Mouse (Mus musculus): ENCODE measurements around the gene Mpi. TPM values are rescaled to one million over a fixed set of nuclear protein-coding genes. Genes with fewer than 3 reads are reported as not detected.

Gene Mpi
- polyA plus RNA-seq, 1 experiment from 2014 or later, result 81.7 TPM

DNA sequence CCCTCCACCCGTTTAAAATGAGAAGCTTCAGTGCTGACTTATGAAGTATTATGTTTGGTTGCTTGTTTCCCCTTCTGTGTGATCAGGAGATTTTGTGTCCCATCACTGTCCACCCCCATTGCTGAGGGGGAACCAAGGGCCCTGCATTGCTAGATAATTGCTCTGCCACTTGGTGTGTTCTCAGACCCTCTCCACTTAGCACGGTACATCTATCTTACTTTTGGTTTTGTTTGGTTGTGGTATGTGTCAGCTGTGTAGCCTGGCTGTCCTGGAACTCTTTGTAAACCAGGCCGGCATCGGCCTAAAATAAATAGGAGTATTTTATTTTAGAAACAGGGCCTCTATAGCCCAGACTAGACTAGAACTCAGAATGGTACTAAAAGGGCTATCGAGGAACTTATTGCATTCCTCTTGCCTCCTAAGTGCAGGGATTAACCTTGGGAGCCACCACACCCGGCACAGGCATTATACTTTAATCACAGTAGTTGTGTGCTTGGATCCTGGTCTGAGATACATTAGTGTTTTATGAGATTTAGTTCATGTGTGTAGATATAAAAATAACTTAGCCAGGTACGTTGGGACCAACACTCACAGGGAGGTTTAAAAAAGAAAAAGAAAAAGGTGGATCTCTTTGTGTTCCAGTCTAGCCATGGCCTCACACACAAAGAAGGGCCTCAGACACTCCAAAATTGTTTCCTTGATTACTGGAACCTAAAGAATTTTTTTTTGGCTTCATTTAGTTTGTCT is 30.3 kb downstream of the Mpi start:
- Histone ChIP-seq H3K36me3 (no peaks in the 10 kb centered on the region), H3K4me1 (peaks cover 43% of the 10 kb centered on the region), H3K27me3 (replicated peaks) (no peaks in the 10 kb centered on the region), H3K9me3 (replicated peaks) (no peaks in the 10 kb centered on the region), H3K9ac (replicated peaks) (peak overlapping the region; percentile 96), H3K4me3 (replicated peaks) (peak overlapping the region; percentile 95), H3K27ac (replicated peaks) (peak overlapping the region; percentile 94), H3K4me2 (peak overlapping the region; percentile 75)
- ATAC-seq (ENCODE audit: low FRiP score), result no peak
- 23% methylated on average over 7 of the region's 7 CpGs for WGBS

GRCm38 (mm10) chr9:57521056-57521911 is 31.3 kb downstream of the Mpi start, which contains the start of gene Cox5a:
TSS of gene Cox5a (plus strand) at chr9:57521274.
- Histone ChIP-seq H3K27ac (replicated peaks) (peak within 1 kb of the TSS; percentile 94), H3K4me3 (replicated peaks) (peak within 1 kb of the TSS; percentile 95), H3K9me3 (replicated peaks) (no peaks in the 10 kb centered on the region), H3K36me3 (no peaks in the 10 kb centered on the region), H3K4me1 (peaks cover 43% of the 10 kb centered on the region), H3K9ac (replicated peaks) (peak within 1 kb of the TSS; percentile 96), H3K4me2 (peak within 1 kb of the TSS; percentile 75), H3K27me3 (replicated peaks) (no peaks in the 10 kb centered on the region)
- WGBS, result under 1% methylated on average over 95 of the region's 95 CpGs
- ATAC-seq (ENCODE audit: low FRiP score), result peak; percentile 94

DNA sequence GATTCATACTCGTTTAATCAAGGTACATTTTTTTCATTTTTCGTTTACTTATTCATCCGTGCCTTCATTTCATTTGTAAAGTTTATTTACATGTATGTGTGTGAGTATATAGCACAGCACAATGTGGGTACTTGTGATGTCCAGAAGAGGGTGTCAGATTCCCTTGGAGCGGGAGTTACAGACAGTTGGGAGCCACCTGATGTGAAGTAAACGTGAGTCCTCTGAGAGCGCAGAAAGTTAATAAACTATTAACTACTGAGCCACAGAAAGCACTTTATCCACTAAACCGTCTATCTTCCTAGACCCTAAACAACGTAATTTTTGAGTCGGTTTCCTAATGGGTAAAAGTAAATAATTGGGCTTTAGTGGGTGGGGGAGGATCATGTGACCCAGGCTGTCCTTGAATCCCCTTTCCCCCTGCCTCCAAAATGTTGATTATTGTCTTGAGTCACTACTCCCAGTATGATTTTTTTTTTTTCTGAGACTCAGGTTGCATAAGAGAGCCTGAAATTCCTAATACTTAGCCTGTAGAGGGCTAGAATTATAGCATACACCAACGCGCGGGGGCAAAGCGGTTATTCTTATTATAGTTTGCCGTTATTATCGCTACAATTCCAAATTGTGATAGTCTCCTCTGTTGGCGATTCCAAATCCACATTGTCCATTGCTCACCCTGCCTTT is 32.0 kb downstream of the Mpi start:
- peak overlapping the region; percentile 95 for H3K4me3 ChIP-seq (replicated peaks)
- WGBS, result 25% methylated on average over 16 of the region's 16 CpGs
- peak; percentile 49 for ATAC-seq (ENCODE audit: low FRiP score)
- peak overlapping the region; percentile 94 for H3K27ac ChIP-seq (replicated peaks)
- no peaks in the 10 kb centered on the region for H3K27me3 ChIP-seq (replicated peaks)
- no peaks in the 10 kb centered on the region for H3K9me3 ChIP-seq (replicated peaks)
- peaks cover 39% of the 10 kb centered on the region for H3K4me1 ChIP-seq
- peak overlapping the region; percentile 75 for H3K4me2 ChIP-seq
- no peaks in the 10 kb centered on the region for H3K36me3 ChIP-seq
- H3K9ac ChIP-seq (replicated peaks), result peak overlapping the region; percentile 62

- H3K36me3 ChIP-seq, result no peaks in the 10 kb centered on the region
- peaks cover 6% of the 10 kb centered on the region for H3K4me1 ChIP-seq
- no peak for ATAC-seq (ENCODE audit: low FRiP score)
- no peaks in the 10 kb centered on the region for H3K9me3 ChIP-seq (replicated peaks)
- no peak overlapping the region for H3K4me3 ChIP-seq (replicated peaks)
- no peak overlapping the region for H3K9ac ChIP-seq (replicated peaks)
- peak overlapping the region; percentile 68 for H3K27ac ChIP-seq (replicated peaks)
- no peaks in the 10 kb centered on the region for H3K27me3 ChIP-seq (replicated peaks)
- WGBS, result 8% methylated on average over 3 of the region's 3 CpGs
- H3K4me2 ChIP-seq, result no peak overlapping the region
These were observed 35.5 kb downstream of the Mpi start for GRCm38 (mm10) chr9:57517113-57517512.

DNA sequence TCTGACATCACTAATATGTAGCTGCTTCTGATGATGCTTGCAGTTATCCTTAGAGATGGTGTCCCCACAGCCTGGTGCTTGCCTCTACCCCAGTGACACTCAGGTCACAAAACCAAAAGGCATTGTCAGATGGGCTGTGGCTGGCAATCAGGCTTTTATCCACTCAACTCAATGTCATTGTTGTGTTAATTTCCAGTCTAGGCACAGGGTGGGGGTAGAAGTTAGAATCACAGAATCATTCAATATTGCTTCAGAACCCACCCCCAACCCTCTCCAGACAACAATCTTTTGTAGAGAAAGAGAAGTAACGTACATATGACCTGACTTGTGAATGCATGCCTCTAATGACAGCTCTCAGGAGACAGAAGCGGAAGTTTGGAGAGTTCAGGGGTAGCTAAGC is 42.0 kb downstream of the Mpi start:
- no peak overlapping the region for H3K27ac ChIP-seq (replicated peaks)
- peaks cover 10% of the 10 kb centered on the region for H3K4me1 ChIP-seq
- H3K36me3 ChIP-seq, result no peaks in the 10 kb centered on the region
- 47% methylated on average over 2 of the region's 2 CpGs for WGBS
- no peaks in the 10 kb centered on the region for H3K9me3 ChIP-seq (replicated peaks)
- 0 out of 2 replicates have a peak, but pooled peaks cover 5% of the 10 kb centered on the region for H3K27me3 ChIP-seq (replicated peaks)
- H3K9ac ChIP-seq (replicated peaks), result no peak overlapping the region
- ATAC-seq (ENCODE audit: low FRiP score), result no peak
- no peak overlapping the region for H3K4me2 ChIP-seq
- no peak overlapping the region for H3K4me3 ChIP-seq (replicated peaks)

GRCm38 (mm10) chr9:57505700-57506099 is 46.9 kb downstream of the Mpi start:
- Histone ChIP-seq H3K9ac (replicated peaks) (peak overlapping the region; percentile 36), H3K9me3 (replicated peaks) (no peaks in the 10 kb centered on the region), H3K27me3 (replicated peaks) (peaks cover 38% of the 10 kb centered on the region), H3K27ac (replicated peaks) (peak overlapping the region; percentile 74), H3K4me1 (peaks cover 59% of the 10 kb centered on the region), H3K4me2 (peak overlapping the region; percentile 93), H3K4me3 (replicated peaks) (0 out of 2 replicates have a peak overlapping the region, but pooled peaks have one; percentile 1), H3K36me3 (no peaks in the 10 kb centered on the region)
- peak; percentile 60 for ATAC-seq (ENCODE audit: low FRiP score)
- WGBS, result 6% methylated on average over 8 of the region's 8 CpGs

DNA sequence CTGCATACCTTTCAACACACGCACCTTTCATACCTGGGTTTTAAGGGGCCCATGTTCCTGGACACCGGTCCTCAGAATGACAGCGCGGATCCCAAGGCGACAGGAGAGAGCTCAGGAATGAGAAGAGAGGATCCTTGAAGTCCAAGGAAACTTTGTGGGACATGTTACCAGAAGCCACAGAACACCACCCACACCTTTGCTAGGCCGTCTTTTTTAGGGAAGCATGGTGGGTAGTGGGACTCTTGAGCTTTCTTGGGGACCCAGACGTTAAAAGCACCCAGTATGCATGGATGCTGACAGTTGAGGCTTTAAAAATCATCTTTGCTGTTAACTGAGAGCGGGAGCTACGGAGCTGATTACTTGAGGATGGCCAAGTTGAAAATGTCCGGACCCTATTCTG is 47.7 kb downstream of the Mpi start:
- Histone ChIP-seq H3K4me3 (replicated peaks) (peak overlapping the region; percentile 51), H3K9ac (replicated peaks) (peak overlapping the region; percentile 36; the same call in 1 of the 2 replicates), H3K36me3 (no peaks in the 10 kb centered on the region), H3K9me3 (replicated peaks) (no peaks in the 10 kb centered on the region), H3K4me1 (peaks cover 63% of the 10 kb centered on the region), H3K4me2 (peak overlapping the region; percentile 93), H3K27ac (replicated peaks) (peak overlapping the region; percentile 74; the same call in 1 of the 2 replicates), H3K27me3 (replicated peaks) (peaks cover 38% of the 10 kb centered on the region)
- WGBS, result 51% methylated on average over 10 of the region's 10 CpGs
- ATAC-seq (ENCODE audit: low FRiP score), result no peak

- under 1% methylated on average over 34 of the region's 34 CpGs for WGBS
- Histone ChIP-seq H3K4me3 (replicated peaks) (peak overlapping the region; percentile 51), H3K4me1 (peaks cover 67% of the 10 kb centered on the region), H3K9ac (replicated peaks) (peak overlapping the region; percentile 42; the same call in 1 of the 2 replicates), H3K27ac (replicated peaks) (no peak overlapping the region), H3K4me2 (peak overlapping the region; percentile 93), H3K36me3 (no peaks in the 10 kb centered on the region), H3K9me3 (replicated peaks) (no peaks in the 10 kb centered on the region), H3K27me3 (replicated peaks) (peaks cover 38% of the 10 kb centered on the region)
- peak; percentile 61 for ATAC-seq (ENCODE audit: low FRiP score)
These were observed 48.2 kb downstream of the Mpi start for GRCm38 (mm10) chr9:57504381-57504700.

DNA sequence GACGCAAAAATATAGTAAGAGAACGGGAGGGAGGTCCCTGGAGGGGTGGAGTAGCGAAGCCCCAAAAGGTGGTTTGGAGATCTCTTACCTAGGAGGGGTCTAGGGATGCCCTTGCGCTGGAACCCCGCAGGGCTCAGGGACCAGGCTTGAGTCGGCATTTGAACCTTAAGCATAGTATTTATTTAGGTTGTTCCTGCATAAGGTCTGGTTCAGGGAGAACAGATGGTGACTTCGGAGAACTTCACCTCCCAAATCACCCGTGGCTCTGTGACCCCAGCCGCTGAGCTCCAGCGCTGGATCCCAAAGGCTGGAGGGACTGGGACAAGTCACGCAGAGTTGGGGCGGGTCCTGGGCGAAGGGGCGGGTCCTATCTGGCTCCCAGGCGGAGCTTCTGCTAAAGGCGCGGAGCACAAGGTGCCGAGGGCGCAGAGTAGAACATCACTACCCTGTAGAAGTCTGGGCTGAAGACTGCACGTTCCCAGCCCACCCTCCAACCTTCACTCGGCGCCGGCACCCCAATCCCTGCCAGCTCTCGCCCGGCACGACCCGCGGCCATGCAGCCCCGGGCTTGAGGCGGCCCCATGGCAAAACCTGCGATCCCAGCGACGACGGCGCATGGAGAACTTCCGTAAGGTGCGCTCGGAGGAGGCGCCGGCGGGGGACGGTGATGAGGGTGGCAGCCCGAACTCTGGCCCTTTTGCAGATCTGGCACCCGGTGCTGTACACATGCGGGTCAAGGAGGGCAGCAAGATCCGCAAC is 48.8 kb downstream of the Mpi start, which contains the start of gene Rpp25:
Rpp25 (plus strand) TSS at position 405 of the 759 bp plus-strand sequence.
- whole genome bisulfite sequencing, result under 1% methylated on average over 46 of the region's 46 CpGs
- Histone ChIP-seq H3K36me3 (no peaks in the 10 kb centered on the region), H3K27ac (replicated peaks) (peak within 1 kb of the TSS; percentile 84), H3K27me3 (replicated peaks) (peaks cover 38% of the 10 kb centered on the region), H3K4me1 (peaks cover 67% of the 10 kb centered on the region), H3K9ac (replicated peaks) (peak within 1 kb of the TSS; percentile 42), H3K4me3 (replicated peaks) (peak within 1 kb of the TSS; percentile 51), H3K4me2 (peak within 1 kb of the TSS; percentile 93), H3K9me3 (replicated peaks) (no peaks in the 10 kb centered on the region)
- peak; percentile 55 for ATAC-seq (ENCODE audit: low FRiP score)

- peaks cover 38% of the 10 kb centered on the region for H3K27me3 ChIP-seq (replicated peaks)
These were observed 49.5 kb downstream of the Mpi start for GRCm38 (mm10) chr9:57502911-57503621.

More at GRCm38 (mm10) chr9:57502911-57503621, 49.5 kb downstream of the Mpi start:
- WGBS, result 6% methylated on average over 23 of the region's 23 CpGs
- ATAC-seq (ENCODE audit: low FRiP score), result no peak
- Histone ChIP-seq H3K27ac (replicated peaks) (peak overlapping the region; percentile 84), H3K4me1 (peaks cover 74% of the 10 kb centered on the region), H3K9ac (replicated peaks) (peak overlapping the region; percentile 42), H3K36me3 (no peaks in the 10 kb centered on the region), H3K4me2 (peak overlapping the region; percentile 93), H3K9me3 (replicated peaks) (no peaks in the 10 kb centered on the region), H3K4me3 (replicated peaks) (peak overlapping the region; percentile 51)
